Mouse (Mus musculus): ENCODE measurements around the gene Gm45234. TPM values are rescaled to one million over a fixed set of nuclear protein-coding genes. Genes with fewer than 3 reads are reported as not detected.

Gm45234 gene
- polyA plus RNA-seq, 2 experiments = not detected

- ATAC-seq (ENCODE audit: low FRiP score, low read depth) = no peak
- H3K27ac ChIP-seq (replicated peaks; ENCODE audit: low read depth, low read length) = no peak overlapping the region
- peak overlapping the region; percentile 65; the same call in 1 of the 2 replicates for H3K4me2 ChIP-seq (replicated peaks; ENCODE audit: low read depth, low read length, severe bottlenecking)
- no peak for DNase-seq (ENCODE audit: low spot score)
- peaks cover 7% of the 10 kb centered on the region for H3K4me1 ChIP-seq (ENCODE audit: control insufficient read depth, insufficient read depth, low read length)
- no peak overlapping the region for H3K4me3 ChIP-seq (replicated peaks; ENCODE audit: low read length)
- TF ChIP-seq POLR2A (IDR thresholded peaks at IDR 0.05; ENCODE audit: borderline replicate concordance, extremely low read depth, insufficient read depth, insufficient read length) = no peak
- H3K9me3 ChIP-seq (ENCODE audit: control insufficient read depth, low read length) = no peaks in the 10 kb centered on the region
- no peak overlapping the region; the same call in 1 of the 2 replicates for H3K9ac ChIP-seq (ENCODE audit: low read depth, low read length, severe bottlenecking)
- no peaks in the 10 kb centered on the region for H3K27me3 ChIP-seq (ENCODE audit: control insufficient read depth, insufficient read depth, low read length)
- 87% methylated on average over 10 of the region's 10 CpGs for WGBS
- peaks cover 21% of the 10 kb centered on the region for H3K36me3 ChIP-seq (ENCODE audit: control insufficient read depth, insufficient read depth, low read length)
Measured at GRCm38 (mm10) chr6:124739231-124739796, 16.5 kb downstream of the Gm45234 start.

GRCm38 (mm10) chr6:124738511-124739023 lies 17.3 kb downstream of the Gm45234 start, which contains the start of gene Ptpn6:
Gene Ptpn6, minus strand, starts transcription at chr6:124738714.
- no peak for DNase-seq (ENCODE audit: low spot score)
- no peak for TF ChIP-seq POLR2A (IDR thresholded peaks at IDR 0.05; ENCODE audit: borderline replicate concordance, extremely low read depth, insufficient read depth, insufficient read length)
- no peaks in the 10 kb centered on the region for H3K27me3 ChIP-seq (ENCODE audit: control insufficient read depth, insufficient read depth, low read length)
- H3K4me1 ChIP-seq (ENCODE audit: control insufficient read depth, insufficient read depth, low read length) = peaks cover 7% of the 10 kb centered on the region
- no peak within 1 kb of the TSS for H3K4me3 ChIP-seq (replicated peaks; ENCODE audit: low read length)
- WGBS = 30% methylated on average over 15 of the region's 15 CpGs
- 0 out of 2 replicates have a peak within 1 kb of the TSS, but pooled peaks have one; percentile 6 for H3K4me2 ChIP-seq (replicated peaks; ENCODE audit: low read depth, low read length, severe bottlenecking)
- H3K27ac ChIP-seq (replicated peaks; ENCODE audit: low read depth, low read length) = no peak within 1 kb of the TSS
- no peak within 1 kb of the TSS; the same call in 1 of the 2 replicates for H3K9ac ChIP-seq (ENCODE audit: low read depth, low read length, severe bottlenecking)
- ATAC-seq (ENCODE audit: low FRiP score, low read depth) = no peak
- H3K36me3 ChIP-seq (ENCODE audit: control insufficient read depth, insufficient read depth, low read length) = peaks cover 14% of the 10 kb centered on the region
- no peaks in the 10 kb centered on the region for H3K9me3 ChIP-seq (ENCODE audit: control insufficient read depth, low read length)

- WGBS = 89% methylated on average over 11 of the region's 11 CpGs
- no peak for TF ChIP-seq POLR2A (IDR thresholded peaks at IDR 0.05; ENCODE audit: borderline replicate concordance, extremely low read depth, insufficient read depth, insufficient read length)
- Histone ChIP-seq H3K27ac (replicated peaks; ENCODE audit: low read depth, low read length) (no peak overlapping the region), H3K4me1 (ENCODE audit: control insufficient read depth, insufficient read depth, low read length) (peaks cover 7% of the 10 kb centered on the region), H3K36me3 (ENCODE audit: control insufficient read depth, insufficient read depth, low read length) (no peaks in the 10 kb centered on the region), H3K4me3 (replicated peaks; ENCODE audit: low read length) (no peak overlapping the region), H3K27me3 (ENCODE audit: control insufficient read depth, insufficient read depth, low read length) (no peaks in the 10 kb centered on the region), H3K4me2 (replicated peaks; ENCODE audit: low read depth, low read length, severe bottlenecking) (no peak overlapping the region), H3K9ac (ENCODE audit: low read depth, low read length, severe bottlenecking) (no peak overlapping the region), H3K9me3 (ENCODE audit: control insufficient read depth, low read length) (no peaks in the 10 kb centered on the region)
- ATAC-seq (ENCODE audit: low FRiP score, low read depth) (no peak), DNase-seq (ENCODE audit: low spot score) (no peak)
Measured at GRCm38 (mm10) chr6:124737040-124737439, 18.8 kb downstream of the Gm45234 start.

GRCm38 (mm10) chr6:124734417-124734816 lies 21.4 kb downstream of the Gm45234 start:
- 0 out of 2 replicates have a peak, but pooled peaks cover under 1% of the 10 kb centered on the region for H3K4me1 ChIP-seq (ENCODE audit: control insufficient read depth, insufficient read depth, low read length)
- H3K4me3 ChIP-seq (replicated peaks; ENCODE audit: low read length) = no peak overlapping the region
- no peak overlapping the region for H3K9ac ChIP-seq (ENCODE audit: low read depth, low read length, severe bottlenecking)
- no peak overlapping the region for H3K27ac ChIP-seq (replicated peaks; ENCODE audit: low read depth, low read length)
- no peaks in the 10 kb centered on the region for H3K27me3 ChIP-seq (ENCODE audit: control insufficient read depth, insufficient read depth, low read length)
- H3K36me3 ChIP-seq (ENCODE audit: control insufficient read depth, insufficient read depth, low read length) = no peaks in the 10 kb centered on the region
- no peak for TF ChIP-seq POLR2A (IDR thresholded peaks at IDR 0.05; ENCODE audit: borderline replicate concordance, extremely low read depth, insufficient read depth, insufficient read length)
- ATAC-seq (ENCODE audit: low FRiP score, low read depth) (no peak), DNase-seq (ENCODE audit: low spot score) (no peak)
- H3K4me2 ChIP-seq (replicated peaks; ENCODE audit: low read depth, low read length, severe bottlenecking) = no peak overlapping the region
- H3K9me3 ChIP-seq (ENCODE audit: control insufficient read depth, low read length) = no peaks in the 10 kb centered on the region
- WGBS = 81% methylated on average over 3 of the region's 3 CpGs

GRCm38 (mm10) chr6:124732476-124733370 lies 23.1 kb downstream of the Gm45234 start:
- no peaks in the 10 kb centered on the region for H3K4me1 ChIP-seq (ENCODE audit: control insufficient read depth, insufficient read depth, low read length)
- no peaks in the 10 kb centered on the region for H3K27me3 ChIP-seq (ENCODE audit: control insufficient read depth, insufficient read depth, low read length)
- no peak overlapping the region for H3K27ac ChIP-seq (replicated peaks; ENCODE audit: low read depth, low read length)
- no peak overlapping the region for H3K4me2 ChIP-seq (replicated peaks; ENCODE audit: low read depth, low read length, severe bottlenecking)
- no peak for TF ChIP-seq POLR2A (IDR thresholded peaks at IDR 0.05; ENCODE audit: borderline replicate concordance, extremely low read depth, insufficient read depth, insufficient read length)
- H3K4me3 ChIP-seq (replicated peaks; ENCODE audit: low read length) = no peak overlapping the region
- DNase-seq (ENCODE audit: low spot score) (no peak), ATAC-seq (ENCODE audit: low FRiP score, low read depth) (no peak)
- no peaks in the 10 kb centered on the region for H3K36me3 ChIP-seq (ENCODE audit: control insufficient read depth, insufficient read depth, low read length)
- H3K9me3 ChIP-seq (ENCODE audit: control insufficient read depth, low read length) = no peaks in the 10 kb centered on the region
- 45% methylated on average over 19 of the region's 19 CpGs for WGBS
- no peak overlapping the region for H3K9ac ChIP-seq (ENCODE audit: low read depth, low read length, severe bottlenecking)
